Comparison of ENCODE assay signal across 8 mouse cellular contexts in the genomic region with DNA sequence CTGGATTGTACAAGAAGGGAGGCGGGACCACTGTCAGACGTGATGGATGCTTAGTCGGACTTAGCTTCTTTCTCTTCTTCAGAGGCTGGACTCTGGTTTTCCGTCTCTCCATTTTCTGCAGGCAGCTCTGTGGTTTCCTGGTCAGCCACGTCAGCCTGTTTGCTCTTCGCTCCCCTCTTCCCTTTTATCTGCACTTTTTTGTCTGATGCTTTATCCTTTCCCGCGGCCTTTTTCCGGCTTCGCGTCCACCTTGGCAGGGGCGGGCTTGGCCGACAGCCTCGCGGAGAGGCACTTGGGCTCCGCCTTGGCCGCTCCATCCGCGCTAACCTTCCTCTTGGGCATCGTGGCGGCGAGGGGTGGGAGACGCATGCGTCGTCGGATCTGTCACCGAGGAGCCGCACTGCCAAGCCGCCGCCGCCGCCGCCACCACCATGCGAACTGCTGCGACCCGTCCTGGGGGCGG. TPM values are rescaled to one million over a fixed set of nuclear protein-coding genes. Genes with fewer than 3 reads are reported as not detected.
DNase-seq lines count a peak whose midpoint lies in the region; ATAC-seq and TF ChIP-seq lines count a peak whose summit lies in the region.
"Not testable (repeated sequence)": the region's sequence is repeated elsewhere in the genome, so short reads cannot be mapped to it uniquely, and the experiment has no call there.

No protein-coding gene starts in this region.

- H3K27me3 ChIP-seq in hindbrain, embryonic 16.5 days (replicated peaks; ENCODE audit: control insufficient read depth, insufficient read depth, low read length): not testable (repeated sequence)

- 18% methylated on average over 37 of the region's 37 CpGs for WGBS in hindbrain, embryonic 16.5 days

- H3K4me3 ChIP-seq in cortical plate, adult 2 months (ENCODE audit: insufficient read depth, low read length): peak overlapping the region; percentile 35
- peak overlapping the region; percentile 67 for H3K4me3 ChIP-seq in gastrocnemius, adult 2 months
- H3K4me3 ChIP-seq in hindbrain, embryonic 16.5 days (ENCODE audit: low read length): peak overlapping the region; percentile 42

- peak; percentile 99 for ATAC-seq in hindbrain, embryonic 16.5 days

- not testable (repeated sequence) for TF ChIP-seq POLR2A in cortical plate, adult 2 months (IDR thresholded peaks at IDR 0.05; ENCODE audit: extremely low read depth, insufficient read depth, low read length)

- peak; percentile 3 for DNase-seq in adipocyte (ENCODE audit: low spot score)
- peak; percentile 50 for DNase-seq in gastrocnemius, adult 2 months
- peak; percentile 4 for DNase-seq in left cerebral cortex, adult 11 months (ENCODE audit: low spot score)
- DNase-seq in lung, postnatal 25 days (ENCODE audit: low spot score): peak; percentile 42
- DNase-seq in retina, postnatal 7 days (ENCODE audit: low read depth, low spot score): peak; percentile 14
- DNase-seq in urinary bladder, adult 18-20 months (ENCODE audit: low spot score in 2 of 2): peak; percentile 11 to 18

- H3K4me1 ChIP-seq in cortical plate, adult 2 months (ENCODE audit: control insufficient read depth, insufficient read depth, low read length); hindbrain, embryonic 16.5 days (ENCODE audit: control insufficient read depth, insufficient read depth, low read depth, low read length): not testable (repeated sequence)

- H3K4me2 ChIP-seq in hindbrain, embryonic 16.5 days (ENCODE audit: low read length): peak overlapping the region; percentile 50

- not testable (repeated sequence) for H3K27ac ChIP-seq in cortical plate, adult 2 months (ENCODE audit: insufficient read depth, low read length); hindbrain, embryonic 16.5 days (ENCODE audit: low read depth, low read length)
- peak overlapping the region; percentile 31; the same call in 1 of the 2 replicates for H3K27ac ChIP-seq in gastrocnemius, adult 2 months

- H3K9ac ChIP-seq in hindbrain, embryonic 16.5 days (ENCODE audit: low read depth, low read length): peak overlapping the region; percentile 60

- TF ChIP-seq CTCF in cortical plate, adult 2 months (IDR thresholded peaks at IDR 0.05; ENCODE audit: extremely low read depth, insufficient read depth, low read length); gastrocnemius, adult 2 months (IDR thresholded peaks at IDR 0.05): not testable (repeated sequence)

- H3K9me3 ChIP-seq in hindbrain, embryonic 16.5 days (ENCODE audit: control insufficient read depth, low read length): not testable (repeated sequence)

- H3K36me3 ChIP-seq in hindbrain, embryonic 16.5 days (ENCODE audit: control insufficient read depth, insufficient read depth, low read length): not testable (repeated sequence)

- intact Hi-C loops in gastrocnemius, adult 2 months (cut with DNase I): not testable (repeated sequence)

RNA-seq across cellular contexts. Expression of a gene that starts 38.9 kb away (rescaled TPM):
- 56.7 and 57.7 TPM in 2 replicates for polyA plus RNA-seq in cortical plate, adult 2 months (2012; rRNA removed)
- 10 to 100 TPM; 36.9 to 46.6 TPM for total RNA-seq in gastrocnemius, adult 2 months (2021)
- polyA plus RNA-seq in hindbrain, embryonic 16.5 days (2015; fragmentation: Nextera tagmentation; extraction: Ambion mirVana): 278 and 308 TPM in 2 replicates

RNA-seq across cellular contexts. Expression of a gene that starts 58.8 kb away (rescaled TPM):
- polyA plus RNA-seq in cortical plate, adult 2 months (2012; rRNA removed): 20.7 and 22.0 TPM in 2 replicates
- total RNA-seq in gastrocnemius, adult 2 months (2021): 10 to 100 TPM; 19.8 to 23.2 TPM
- 46.5 and 51.7 TPM in 2 replicates for polyA plus RNA-seq in hindbrain, embryonic 16.5 days (2015; fragmentation: Nextera tagmentation; extraction: Ambion mirVana)

RNA-seq across cellular contexts. Expression of a gene that starts 58.8 kb away (rescaled TPM):
- 6.3 TPM in 2 replicates for polyA plus RNA-seq in cortical plate, adult 2 months (2012; rRNA removed)
- 1 to 10 TPM; 3.1 to 3.7 TPM for total RNA-seq in gastrocnemius, adult 2 months (2021)
- polyA plus RNA-seq in hindbrain, embryonic 16.5 days (2015; fragmentation: Nextera tagmentation; extraction: Ambion mirVana): 4.5 and 5.8 TPM in 2 replicates

RNA-seq across cellular contexts. Expression of a gene that starts 58.8 kb away (rescaled TPM):
- 14.2 and 15.2 TPM in 2 replicates for polyA plus RNA-seq in cortical plate, adult 2 months (2012; rRNA removed)
- total RNA-seq in gastrocnemius, adult 2 months (2021): 1 to 10 TPM; 9.4 to 9.7 TPM
- polyA plus RNA-seq in hindbrain, embryonic 16.5 days (2015; fragmentation: Nextera tagmentation; extraction: Ambion mirVana): 24.7 and 27.9 TPM in 2 replicates
